Mouse (Mus musculus): Measurements from ENCODE around the gene Samhd1. TPM values are rescaled to one million over a fixed set of nuclear protein-coding genes. Genes with fewer than 3 reads are reported as not detected.

Gene Samhd1
- polyA plus RNA-seq, 1 experiment from 2014 or later = 24.9 TPM

- peaks cover 26% of the 10 kb centered on the region for H3K36me3 ChIP-seq
- no peaks in the 10 kb centered on the region for H3K9me3 ChIP-seq (replicated peaks)
- ATAC-seq = no peak
- H3K27me3 ChIP-seq (replicated peaks) = no peaks in the 10 kb centered on the region
- H3K4me3 ChIP-seq = no peak overlapping the region
- no peak overlapping the region for H3K4me2 ChIP-seq
- no peak overlapping the region for H3K27ac ChIP-seq
- 69% methylated on average over 3 of the region's 3 CpGs for WGBS (ENCODE audit: insufficient replicate concordance)
- H3K9ac ChIP-seq = no peak overlapping the region
- peaks cover 14% of the 10 kb centered on the region for H3K4me1 ChIP-seq
Observed at GRCm38 (mm10) chr2:157057186-157057585, 77.9 kb downstream of the Samhd1 start.

GRCm38 (mm10) chr2:157055721-157056120 is 79.3 kb downstream of the Samhd1 start:
- WGBS (ENCODE audit: insufficient replicate concordance) = 68% methylated on average over 6 of the region's 6 CpGs
- Histone ChIP-seq H3K36me3 (peaks cover 34% of the 10 kb centered on the region), H3K9ac (no peak overlapping the region), H3K4me3 (no peak overlapping the region), H3K27me3 (replicated peaks) (no peaks in the 10 kb centered on the region), H3K4me2 (no peak overlapping the region), H3K4me1 (peaks cover 14% of the 10 kb centered on the region), H3K9me3 (replicated peaks) (no peaks in the 10 kb centered on the region), H3K27ac (no peak overlapping the region)
- ATAC-seq = no peak

GRCm38 (mm10) chr2:157054816-157055215 is 80.2 kb downstream of the Samhd1 start:
- no peak overlapping the region for H3K27ac ChIP-seq
- no peak overlapping the region for H3K9ac ChIP-seq
- no peak overlapping the region for H3K4me3 ChIP-seq
- no peaks in the 10 kb centered on the region for H3K9me3 ChIP-seq (replicated peaks)
- H3K4me1 ChIP-seq = peaks cover 14% of the 10 kb centered on the region
- H3K36me3 ChIP-seq = peaks cover 29% of the 10 kb centered on the region
- H3K4me2 ChIP-seq = no peak overlapping the region
- no peaks in the 10 kb centered on the region for H3K27me3 ChIP-seq (replicated peaks)
- no peak for ATAC-seq
- WGBS (ENCODE audit: insufficient replicate concordance) = 58% methylated on average over 5 of the region's 5 CpGs

GRCm38 (mm10) chr2:157054297-157054696 is 80.8 kb downstream of the Samhd1 start:
- Histone ChIP-seq H3K9me3 (replicated peaks) (no peaks in the 10 kb centered on the region), H3K27ac (no peak overlapping the region), H3K27me3 (replicated peaks) (no peaks in the 10 kb centered on the region), H3K9ac (no peak overlapping the region), H3K4me2 (no peak overlapping the region), H3K4me1 (peaks cover 12% of the 10 kb centered on the region), H3K4me3 (no peak overlapping the region), H3K36me3 (peaks cover 28% of the 10 kb centered on the region)
- ATAC-seq = no peak
- WGBS (ENCODE audit: insufficient replicate concordance) = 73% methylated on average over 8 of the region's 8 CpGs

GRCm38 (mm10) chr2:157053787-157054186 is 81.3 kb downstream of the Samhd1 start:
- no peak for ATAC-seq
- 49% methylated on average over 4 of the region's 4 CpGs for WGBS (ENCODE audit: insufficient replicate concordance)
- Histone ChIP-seq H3K9ac (no peak overlapping the region), H3K4me1 (peaks cover 7% of the 10 kb centered on the region), H3K4me2 (no peak overlapping the region), H3K9me3 (replicated peaks) (no peaks in the 10 kb centered on the region), H3K4me3 (no peak overlapping the region), H3K27ac (no peak overlapping the region), H3K27me3 (replicated peaks) (no peaks in the 10 kb centered on the region), H3K36me3 (peaks cover 29% of the 10 kb centered on the region)

- no peak overlapping the region for H3K9ac ChIP-seq
- ATAC-seq = no peak
- no peak overlapping the region for H3K4me2 ChIP-seq
- H3K36me3 ChIP-seq = peaks cover 33% of the 10 kb centered on the region
- no peaks in the 10 kb centered on the region for H3K9me3 ChIP-seq (replicated peaks)
- 82% methylated on average over 5 of the region's 5 CpGs for WGBS (ENCODE audit: insufficient replicate concordance)
- H3K4me1 ChIP-seq = 0 out of 2 replicates have a peak, but pooled peaks cover under 1% of the 10 kb centered on the region
- no peak overlapping the region for H3K27ac ChIP-seq
- no peaks in the 10 kb centered on the region for H3K27me3 ChIP-seq (replicated peaks)
- H3K4me3 ChIP-seq = no peak overlapping the region
Observed at GRCm38 (mm10) chr2:157053124-157053523, 81.9 kb downstream of the Samhd1 start.

- H3K4me1 ChIP-seq = no peaks in the 10 kb centered on the region
- WGBS (ENCODE audit: insufficient replicate concordance) = 79% methylated on average over 8 of the region's 8 CpGs
- no peak overlapping the region for H3K27ac ChIP-seq
- H3K9ac ChIP-seq = no peak overlapping the region
- H3K27me3 ChIP-seq (replicated peaks) = no peaks in the 10 kb centered on the region
- H3K4me3 ChIP-seq = no peak overlapping the region
- H3K4me2 ChIP-seq = no peak overlapping the region
- no peak for ATAC-seq
- H3K36me3 ChIP-seq = peaks cover 33% of the 10 kb centered on the region
- H3K9me3 ChIP-seq (replicated peaks) = no peaks in the 10 kb centered on the region
Observed at GRCm38 (mm10) chr2:157052448-157052847, 82.6 kb downstream of the Samhd1 start.

GRCm38 (mm10) chr2:157049831-157050243 is 85.2 kb downstream of the Samhd1 start:
- Histone ChIP-seq H3K36me3 (peaks cover 47% of the 10 kb centered on the region), H3K9ac (no peak overlapping the region), H3K27me3 (replicated peaks) (no peaks in the 10 kb centered on the region), H3K4me2 (no peak overlapping the region), H3K4me3 (no peak overlapping the region), H3K4me1 (no peaks in the 10 kb centered on the region), H3K27ac (no peak overlapping the region), H3K9me3 (replicated peaks) (no peaks in the 10 kb centered on the region)
- ATAC-seq = no peak
- WGBS (ENCODE audit: insufficient replicate concordance) = 74% methylated on average over 8 of the region's 8 CpGs

- WGBS (ENCODE audit: insufficient replicate concordance) = 81% methylated on average over 13 of the region's 13 CpGs
Observed at GRCm38 (mm10) chr2:157048395-157049181, 86.5 kb downstream of the Samhd1 start.

More at GRCm38 (mm10) chr2:157048395-157049181, 86.5 kb downstream of the Samhd1 start:
- no peaks in the 10 kb centered on the region for H3K27me3 ChIP-seq (replicated peaks)
- no peak for ATAC-seq
- no peak overlapping the region for H3K27ac ChIP-seq
- no peak overlapping the region for H3K9ac ChIP-seq
- H3K9me3 ChIP-seq (replicated peaks) = no peaks in the 10 kb centered on the region
- H3K4me3 ChIP-seq = no peak overlapping the region
- H3K36me3 ChIP-seq = peaks cover 46% of the 10 kb centered on the region
- H3K4me2 ChIP-seq = no peak overlapping the region
- no peaks in the 10 kb centered on the region for H3K4me1 ChIP-seq

Other genes starting within 250 kb of the Samhd1 start
- 6.2 and 7.1 TPM in 2 replicates for gene Sla2, start 248.1 kb downstream of the Samhd1 start, polyA plus RNA-seq (2016; fragmentation: Nextera tagmentation; extraction: Ambion mirVana)
- gene Ndrg3, start 143.2 kb downstream of the Samhd1 start, polyA plus RNA-seq (2016; fragmentation: Nextera tagmentation; extraction: Ambion mirVana) = 55.4 and 56.4 TPM in 2 replicates
- 38.7 TPM in 2 replicates for gene Dsn1, start 128.1 kb downstream of the Samhd1 start, polyA plus RNA-seq (2016; fragmentation: Nextera tagmentation; extraction: Ambion mirVana)
- 3.4 TPM in 2 replicates for gene Soga1, start 56.0 kb downstream of the Samhd1 start, polyA plus RNA-seq (2016; fragmentation: Nextera tagmentation; extraction: Ambion mirVana)
- 0.29 TPM in 1 of 2 replicates, not detected in the other for gene Tldc2, start 48.2 kb downstream of the Samhd1 start, polyA plus RNA-seq (2016; fragmentation: Nextera tagmentation; extraction: Ambion mirVana)
- 27.9 and 31.0 TPM in 2 replicates for gene Rbl1, start 69.3 kb upstream of the Samhd1 start, polyA plus RNA-seq (2016; fragmentation: Nextera tagmentation; extraction: Ambion mirVana)
- 198 and 216 TPM in 2 replicates for gene Rpn2, start 143.8 kb upstream of the Samhd1 start, polyA plus RNA-seq (2016; fragmentation: Nextera tagmentation; extraction: Ambion mirVana)
- gene Mroh8, start 144.3 kb upstream of the Samhd1 start, polyA plus RNA-seq (2016; fragmentation: Nextera tagmentation; extraction: Ambion mirVana) = 0.31 and 0.49 TPM in 2 replicates
- not detected in 2 replicates for gene Ghrh, start 212.2 kb upstream of the Samhd1 start, polyA plus RNA-seq (2016; fragmentation: Nextera tagmentation; extraction: Ambion mirVana)
- 26.6 and 28.0 TPM in 2 replicates for gene Manbal, start 232.3 kb upstream of the Samhd1 start, polyA plus RNA-seq (2016; fragmentation: Nextera tagmentation; extraction: Ambion mirVana)

All from liver, embryonic 12.5 days (tissue).